Mouse (Mus musculus): ENCODE measurements at regions not wholly inside any gene's neighbourhood (a gene's known extent, or its start where the extent isn't known, plus 50 kb on each side); places are given as distances from the start of the nearest gene placed in this dataset.
"Not testable (repeated sequence)": the region's sequence is repeated elsewhere in the genome, so short reads cannot be mapped to it uniquely, and the experiment has no call there.

DNA sequence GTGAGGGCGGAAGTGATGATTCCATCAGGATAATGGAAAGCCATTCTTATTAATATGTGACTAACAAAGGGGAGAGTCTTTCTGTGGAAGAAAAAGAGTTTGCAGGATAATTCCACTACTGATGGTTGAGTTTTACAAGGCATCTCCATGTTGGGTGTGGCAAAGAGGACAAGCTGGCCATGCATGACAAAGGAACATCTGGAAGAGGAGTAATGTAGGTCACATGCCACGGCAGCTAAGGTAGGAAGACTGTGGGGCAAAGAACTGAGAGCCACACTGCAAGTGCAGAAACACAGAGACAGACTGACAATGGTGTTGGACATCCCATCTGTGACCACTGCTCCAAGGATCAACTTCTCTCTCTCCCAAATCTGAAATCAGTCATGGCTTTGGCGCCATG is 196.4 kb upstream of the Gdi2 start:
- Histone ChIP-seq H3K27ac (ENCODE audit: insufficient read depth, low read length) (no peak overlapping the region), H3K4me1 (ENCODE audit: control insufficient read depth, insufficient read depth, insufficient read length) (no peaks in the 10 kb centered on the region), H3K27me3 (ENCODE audit: control insufficient read depth, insufficient read depth, low read length) (no peaks in the 10 kb centered on the region), H3K4me3 (ENCODE audit: extremely low read depth, insufficient read depth, insufficient read length) (no peak overlapping the region), H3K36me3 (ENCODE audit: control insufficient read depth, insufficient read depth, low read length) (no peaks in the 10 kb centered on the region)
- DNase-seq (ENCODE audit: low read depth in 1 of 2, low spot score in 2 of 2) = no peak
- WGBS = 82% methylated on average over 3 of the region's 3 CpGs
- TF ChIP-seq CTCF (IDR thresholded peaks at IDR 0.05; ENCODE audit: extremely low read depth, insufficient read depth, insufficient read length, insufficient replicate concordance) (no peak), POLR2A (IDR thresholded peaks at IDR 0.05; ENCODE audit: low read depth, low read length) (no peak)

DNA sequence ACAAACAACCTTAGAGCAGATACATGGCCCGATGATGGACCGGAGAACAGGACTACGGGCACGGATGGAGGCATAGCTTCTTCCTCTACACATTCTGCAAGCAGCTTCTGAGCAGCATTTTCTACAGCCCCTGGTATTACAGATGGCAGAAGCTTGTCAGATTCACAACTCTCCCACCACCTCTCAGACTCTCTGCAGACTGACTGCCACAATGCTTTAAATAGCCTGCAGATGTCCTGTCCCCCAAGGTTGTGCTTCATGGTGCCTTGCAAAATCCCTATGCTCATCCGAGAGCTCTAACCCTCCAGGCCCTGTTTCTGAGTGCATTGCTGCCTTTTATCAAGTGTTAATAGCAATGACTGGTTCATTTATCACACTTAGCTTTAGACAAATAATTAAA is 194.3 kb upstream of the Gdi2 start:
- WGBS = 92% methylated on average over 5 of the region's 5 CpGs
- Histone ChIP-seq H3K36me3 (ENCODE audit: control insufficient read depth, insufficient read depth, low read length) (no peaks in the 10 kb centered on the region), H3K27ac (ENCODE audit: insufficient read depth, low read length) (no peak overlapping the region), H3K27me3 (ENCODE audit: control insufficient read depth, insufficient read depth, low read length) (no peaks in the 10 kb centered on the region), H3K4me1 (ENCODE audit: control insufficient read depth, insufficient read depth, insufficient read length) (no peaks in the 10 kb centered on the region), H3K4me3 (ENCODE audit: extremely low read depth, insufficient read depth, insufficient read length) (no peak overlapping the region)
- no peak for TF ChIP-seq CTCF (IDR thresholded peaks at IDR 0.05; ENCODE audit: extremely low read depth, insufficient read depth, insufficient read length, insufficient replicate concordance)
- TF ChIP-seq POLR2A (IDR thresholded peaks at IDR 0.05; ENCODE audit: low read depth, low read length) = no peak
- DNase-seq (ENCODE audit: low read depth in 1 of 2, low spot score in 2 of 2) = no peak

- DNase-seq (ENCODE audit: low read depth in 1 of 2, low spot score in 2 of 2); H3K4me3 ChIP-seq (ENCODE audit: extremely low read depth, insufficient read depth, insufficient read length); H3K36me3 ChIP-seq (ENCODE audit: control insufficient read depth, insufficient read depth, low read length); H3K4me1 ChIP-seq (ENCODE audit: control insufficient read depth, insufficient read depth, insufficient read length); H3K27ac ChIP-seq (ENCODE audit: insufficient read depth, low read length): not testable (repeated sequence)
- peaks cover 15% of the 10 kb centered on the region for H3K27me3 ChIP-seq (ENCODE audit: control insufficient read depth, insufficient read depth, low read length)
Observed at GRCm38 (mm10) chr13:3354912-3355311, 183.0 kb upstream of the Gdi2 start.

- no peak for DNase-seq (ENCODE audit: low read depth in 1 of 2, low spot score in 2 of 2)
- H3K4me1 ChIP-seq (ENCODE audit: control insufficient read depth, insufficient read depth, insufficient read length) = no peaks in the 10 kb centered on the region; the same call in 1 of the 2 replicates
- H3K27me3 ChIP-seq (ENCODE audit: control insufficient read depth, insufficient read depth, low read length) = peaks cover 15% of the 10 kb centered on the region
- TF ChIP-seq CTCF (IDR thresholded peaks at IDR 0.05; ENCODE audit: extremely low read depth, insufficient read depth, insufficient read length, insufficient replicate concordance) = no peak
- no peak for TF ChIP-seq POLR2A (IDR thresholded peaks at IDR 0.05; ENCODE audit: low read depth, low read length)
- WGBS = 5% methylated on average over 45 of the region's 45 CpGs
- no peak overlapping the region for H3K4me3 ChIP-seq (ENCODE audit: extremely low read depth, insufficient read depth, insufficient read length)
- H3K27ac ChIP-seq (ENCODE audit: insufficient read depth, low read length) = no peak overlapping the region
- H3K36me3 ChIP-seq (ENCODE audit: control insufficient read depth, insufficient read depth, low read length) = no peaks in the 10 kb centered on the region
Observed at GRCm38 (mm10) chr13:3358079-3358608, 179.7 kb upstream of the Gdi2 start.

- Histone ChIP-seq H3K4me3 (ENCODE audit: extremely low read depth, insufficient read depth, insufficient read length) (no peak overlapping the region), H3K36me3 (ENCODE audit: control insufficient read depth, insufficient read depth, low read length) (no peaks in the 10 kb centered on the region), H3K27ac (ENCODE audit: insufficient read depth, low read length) (no peak overlapping the region), H3K4me1 (ENCODE audit: control insufficient read depth, insufficient read depth, insufficient read length) (no peaks in the 10 kb centered on the region; the same call in 1 of the 2 replicates), H3K27me3 (ENCODE audit: control insufficient read depth, insufficient read depth, low read length) (peaks cover 15% of the 10 kb centered on the region)
- DNase-seq (ENCODE audit: low read depth in 1 of 2, low spot score in 2 of 2) = no peak
- TF ChIP-seq POLR2A (IDR thresholded peaks at IDR 0.05; ENCODE audit: low read depth, low read length) (no peak), CTCF (IDR thresholded peaks at IDR 0.05; ENCODE audit: extremely low read depth, insufficient read depth, insufficient read length, insufficient replicate concordance) (no peak)
- 3% methylated on average over 41 of the region's 41 CpGs for WGBS
Observed at GRCm38 (mm10) chr13:3358996-3359750, 178.7 kb upstream of the Gdi2 start.

GRCm38 (mm10) chr13:3359751-3360260 is 178.1 kb upstream of the Gdi2 start:
- WGBS = 4% methylated on average over 35 of the region's 35 CpGs
- not testable (repeated sequence) for H3K4me3 ChIP-seq (ENCODE audit: extremely low read depth, insufficient read depth, insufficient read length); H3K27ac ChIP-seq (ENCODE audit: insufficient read depth, low read length); H3K36me3 ChIP-seq (ENCODE audit: control insufficient read depth, insufficient read depth, low read length); DNase-seq (ENCODE audit: low read depth in 1 of 2, low spot score in 2 of 2); H3K4me1 ChIP-seq (ENCODE audit: control insufficient read depth, insufficient read depth, insufficient read length)
- peaks cover 15% of the 10 kb centered on the region for H3K27me3 ChIP-seq (ENCODE audit: control insufficient read depth, insufficient read depth, low read length)
